Mouse (Mus musculus) heart, postnatal 4 days (tissue): ENCODE data around the gene Prl5a1. TPM values are rescaled to one million over a fixed set of nuclear protein-coding genes. Genes with fewer than 3 reads are reported as not detected.

Experiments used
- DNase-seq: peaks from one replicate; pipeline ENCODE4 v3.0.0; 2021
- total RNA-seq, 2 experiments: library from RNA; stranded (reverse); gene quantifications; 2 replicates each; pipeline ENCODE4 v1.2.3; 2021

Gene Prl5a1
- total RNA-seq, result not detected

DNA sequence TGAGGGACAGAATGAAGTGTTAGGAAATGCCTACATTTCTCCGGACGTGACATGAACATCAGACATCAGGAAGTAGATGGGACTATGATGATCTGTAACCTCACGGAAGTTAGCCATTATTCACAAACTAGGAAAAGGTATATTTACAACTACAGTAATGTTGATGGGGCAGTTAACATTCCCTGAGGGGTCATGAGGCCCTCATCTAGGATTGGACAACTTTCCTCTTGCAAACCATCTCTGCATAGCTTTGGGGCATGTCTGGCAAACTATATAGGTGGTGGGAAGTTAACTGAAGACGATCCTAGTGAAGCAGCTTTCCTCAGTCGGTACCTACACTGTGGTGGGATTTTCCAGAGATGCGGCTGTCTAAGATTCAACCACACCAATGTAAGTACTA is at the start of gene Prl5a1:
Prl5a1 (plus strand) TSS at position 301 of the 400 bp plus-strand sequence.
- no peak for DNase-seq

DNA sequence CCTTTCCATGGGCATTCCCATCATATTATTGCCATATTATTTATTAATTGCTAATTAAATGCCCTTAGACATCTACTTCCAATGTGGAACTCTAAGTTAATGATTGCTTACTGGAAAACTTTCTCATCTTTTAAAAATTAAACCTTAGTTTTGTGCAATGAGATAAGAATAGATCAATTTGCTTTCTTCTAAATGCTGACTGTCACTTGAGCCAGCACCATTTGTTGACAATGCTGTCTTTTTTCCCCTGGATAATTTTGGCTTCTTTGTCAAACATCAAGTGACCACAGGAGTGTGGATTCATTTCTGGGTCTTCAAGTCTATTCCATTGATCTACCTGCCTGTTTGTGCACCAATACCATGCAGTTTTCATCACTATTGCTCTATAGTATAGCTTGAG is 46.1 kb upstream of the Prl5a1 start:
- DNase-seq, result no peak

DNA sequence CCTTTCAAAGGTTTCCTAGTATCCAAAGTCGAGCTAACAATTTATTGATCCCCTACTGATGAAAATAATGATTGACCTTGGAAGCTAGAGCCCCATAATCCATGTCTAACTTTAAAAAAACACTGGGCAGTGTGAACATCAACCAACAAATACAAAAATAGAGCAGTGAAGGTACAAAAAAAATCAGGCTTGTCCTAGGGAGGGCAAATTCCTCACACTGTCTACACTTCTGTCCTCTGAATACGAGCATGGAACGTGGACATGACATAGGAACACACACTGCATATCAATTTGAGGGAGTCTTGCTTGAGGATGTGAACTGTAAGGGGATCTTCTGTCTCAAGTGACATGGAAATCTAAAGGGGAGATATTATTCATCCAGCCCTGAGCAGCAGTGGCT is 33.7 kb upstream of the Prl5a1 start:
- no peak for DNase-seq

DNA sequence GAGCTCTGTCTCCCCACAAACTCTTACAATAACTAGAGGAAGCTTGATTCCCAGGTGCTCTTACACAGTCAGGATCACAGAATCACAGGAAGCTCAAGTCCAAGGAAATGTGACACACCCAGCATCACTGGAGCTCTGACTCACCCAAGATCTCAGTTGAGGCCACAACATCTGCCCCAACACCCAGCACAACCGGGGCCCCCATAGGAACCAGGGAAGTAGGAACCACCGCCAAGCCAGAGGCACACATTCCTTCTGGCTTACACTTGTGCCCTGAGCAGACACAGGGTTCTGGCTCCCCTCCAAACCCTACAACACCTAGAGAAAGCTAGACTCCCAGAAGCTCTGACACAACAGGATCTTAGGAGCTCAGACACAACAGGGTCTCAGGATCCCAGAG is 9.5 kb upstream of the Prl5a1 start:
- no peak for DNase-seq

DNA sequence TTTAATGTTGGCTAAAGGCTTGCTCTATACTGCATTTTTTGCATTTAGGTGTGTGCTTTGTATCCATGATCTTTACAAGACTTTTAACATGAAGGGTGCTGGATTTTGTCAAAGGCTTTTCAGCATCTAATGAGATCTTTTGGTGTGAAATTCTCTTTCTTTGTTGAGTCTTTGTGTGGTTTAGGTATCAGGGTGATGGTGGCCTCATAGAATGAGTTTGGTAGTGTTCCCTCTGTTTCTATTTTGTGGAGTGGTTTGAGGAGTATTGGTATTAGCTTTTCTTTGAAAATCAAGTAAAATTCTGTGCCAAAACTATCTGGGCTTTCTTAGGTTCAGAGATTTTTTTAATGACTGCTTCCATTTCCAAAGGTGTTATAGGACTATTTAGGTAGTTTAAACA is 6.5 kb upstream of the Prl5a1 start:
- no peak for DNase-seq

Other genes starting within 250 kb of the Prl5a1 start
- not detected for gene Prl4a1, start 126.3 kb upstream of the Prl5a1 start, total RNA-seq
- gene Gm11361, start 115.0 kb downstream of the Prl5a1 start, total RNA-seq, result 100 to 1,000 TPM; 106 to 110 TPM